Mouse (Mus musculus): ENCODE results near the gene Otub2. TPM values are rescaled to one million over a fixed set of nuclear protein-coding genes. Genes with fewer than 3 reads are reported as not detected.

The Otub2 gene
- polyA plus RNA-seq, 1 experiment from 2014 or later = 15.4 TPM

- no peaks in the 10 kb centered on the region for H3K9me3 ChIP-seq
- DNase-seq (ENCODE audit: low spot score) = no peak
- 76% methylated on average over 4 of the region's 4 CpGs for WGBS
- no peak overlapping the region for H3K27ac ChIP-seq
- H3K36me3 ChIP-seq = no peaks in the 10 kb centered on the region
- no peak overlapping the region for H3K4me3 ChIP-seq
- H3K27me3 ChIP-seq (ENCODE audit: insufficient read depth, poor library complexity, severe bottlenecking) = no peaks in the 10 kb centered on the region
- H3K4me1 ChIP-seq (replicated peaks) = 0 out of 2 replicates have a peak, but pooled peaks cover 3% of the 10 kb centered on the region
Measured at GRCm38 (mm10) chr12:103376774-103377173, 11.7 kb upstream of the Otub2 start.

- H3K9me3 ChIP-seq = no peaks in the 10 kb centered on the region
- H3K4me3 ChIP-seq = no peak overlapping the region
- H3K36me3 ChIP-seq = no peaks in the 10 kb centered on the region
- no peak overlapping the region for H3K27ac ChIP-seq
- 75% methylated on average over 4 of the region's 4 CpGs for WGBS
- no peaks in the 10 kb centered on the region for H3K27me3 ChIP-seq (ENCODE audit: insufficient read depth, poor library complexity, severe bottlenecking)
- no peak for DNase-seq (ENCODE audit: low spot score)
- H3K4me1 ChIP-seq (replicated peaks) = 0 out of 2 replicates have a peak, but pooled peaks cover 3% of the 10 kb centered on the region
Measured at GRCm38 (mm10) chr12:103380226-103380625, 8.3 kb upstream of the Otub2 start.

GRCm38 (mm10) chr12:103389348-103389727, 856 bp downstream of the Otub2 start:
- 63% methylated on average over 2 of the region's 2 CpGs for WGBS
- peak overlapping the region; percentile 87 for H3K4me3 ChIP-seq
- H3K9me3 ChIP-seq = no peaks in the 10 kb centered on the region
- peak overlapping the region; percentile 96 for H3K27ac ChIP-seq
- H3K4me1 ChIP-seq (replicated peaks) = peaks cover 34% of the 10 kb centered on the region
- no peak for DNase-seq (ENCODE audit: low spot score)
- H3K36me3 ChIP-seq = no peaks in the 10 kb centered on the region
- H3K27me3 ChIP-seq (ENCODE audit: insufficient read depth, poor library complexity, severe bottlenecking) = no peaks in the 10 kb centered on the region

- H3K4me3 ChIP-seq = no peak overlapping the region
- H3K27me3 ChIP-seq (ENCODE audit: insufficient read depth, poor library complexity, severe bottlenecking) = no peaks in the 10 kb centered on the region
- no peak for DNase-seq (ENCODE audit: low spot score)
- H3K36me3 ChIP-seq = no peaks in the 10 kb centered on the region
- peaks cover 34% of the 10 kb centered on the region for H3K4me1 ChIP-seq (replicated peaks)
- WGBS = 78% methylated on average over 4 of the region's 4 CpGs
- H3K27ac ChIP-seq = no peak overlapping the region
- no peaks in the 10 kb centered on the region for H3K9me3 ChIP-seq
Measured at GRCm38 (mm10) chr12:103389982-103390381, 1.5 kb downstream of the Otub2 start.

GRCm38 (mm10) chr12:103391098-103391497, 2.6 kb downstream of the Otub2 start:
- Histone ChIP-seq H3K27me3 (ENCODE audit: insufficient read depth, poor library complexity, severe bottlenecking) (no peaks in the 10 kb centered on the region), H3K36me3 (no peaks in the 10 kb centered on the region), H3K4me3 (no peak overlapping the region), H3K9me3 (no peaks in the 10 kb centered on the region), H3K27ac (no peak overlapping the region), H3K4me1 (replicated peaks) (peaks cover 34% of the 10 kb centered on the region)
- DNase-seq (ENCODE audit: low spot score) = no peak
- 86% methylated on average over 7 of the region's 7 CpGs for WGBS

- Histone ChIP-seq H3K9me3 (no peaks in the 10 kb centered on the region), H3K4me1 (replicated peaks) (peaks cover 36% of the 10 kb centered on the region), H3K4me3 (no peak overlapping the region), H3K27me3 (ENCODE audit: insufficient read depth, poor library complexity, severe bottlenecking) (no peaks in the 10 kb centered on the region), H3K27ac (no peak overlapping the region), H3K36me3 (no peaks in the 10 kb centered on the region)
- DNase-seq (ENCODE audit: low spot score) = no peak
- 58% methylated on average over 6 of the region's 6 CpGs for WGBS
Measured at GRCm38 (mm10) chr12:103393528-103393927, 5.0 kb downstream of the Otub2 start.

GRCm38 (mm10) chr12:103395486-103396275, 7.2 kb downstream of the Otub2 start:
- no peaks in the 10 kb centered on the region for H3K27me3 ChIP-seq (ENCODE audit: insufficient read depth, poor library complexity, severe bottlenecking)
- H3K4me1 ChIP-seq (replicated peaks) = peaks cover 23% of the 10 kb centered on the region
- H3K4me3 ChIP-seq = no peak overlapping the region
- 83% methylated on average over 12 of the region's 12 CpGs for WGBS
- H3K36me3 ChIP-seq = no peaks in the 10 kb centered on the region
- DNase-seq (ENCODE audit: low spot score) = no peak
- H3K9me3 ChIP-seq = no peaks in the 10 kb centered on the region
- no peak overlapping the region for H3K27ac ChIP-seq

GRCm38 (mm10) chr12:103396751-103397150, 8.3 kb downstream of the Otub2 start:
- no peaks in the 10 kb centered on the region for H3K9me3 ChIP-seq
- WGBS = 85% methylated on average over 7 of the region's 7 CpGs
- 0 out of 2 replicates have a peak, but pooled peaks cover 4% of the 10 kb centered on the region for H3K36me3 ChIP-seq
- peaks cover 17% of the 10 kb centered on the region for H3K4me1 ChIP-seq (replicated peaks)
- H3K27me3 ChIP-seq (ENCODE audit: insufficient read depth, poor library complexity, severe bottlenecking) = no peaks in the 10 kb centered on the region
- H3K4me3 ChIP-seq = no peak overlapping the region
- H3K27ac ChIP-seq = no peak overlapping the region
- no peak for DNase-seq (ENCODE audit: low spot score)

- Histone ChIP-seq H3K9me3 (no peaks in the 10 kb centered on the region), H3K4me3 (no peak overlapping the region), H3K27me3 (ENCODE audit: insufficient read depth, poor library complexity, severe bottlenecking) (no peaks in the 10 kb centered on the region), H3K4me1 (replicated peaks) (no peaks in the 10 kb centered on the region), H3K36me3 (peaks cover 72% of the 10 kb centered on the region), H3K27ac (no peak overlapping the region)
- 88% methylated on average over 18 of the region's 18 CpGs for WGBS
- DNase-seq (ENCODE audit: low spot score) = no peak
Measured at GRCm38 (mm10) chr12:103404131-103404530, 15.6 kb downstream of the Otub2 start.

- WGBS = 92% methylated on average over 4 of the region's 4 CpGs
- Histone ChIP-seq H3K36me3 (peaks cover 99% of the 10 kb centered on the region), H3K27ac (no peak within 1 kb of the TSS), H3K27me3 (ENCODE audit: insufficient read depth, poor library complexity, severe bottlenecking) (no peaks in the 10 kb centered on the region), H3K4me3 (no peak within 1 kb of the TSS), H3K4me1 (replicated peaks) (no peaks in the 10 kb centered on the region), H3K9me3 (no peaks in the 10 kb centered on the region)
- DNase-seq (ENCODE audit: low spot score) = no peak
Measured at GRCm38 (mm10) chr12:103407720-103408119, 19.2 kb downstream of the Otub2 start, which contains the start of gene 9330161L09Rik. 9330161L09Rik (minus strand) TSS chr12:103407820.

- H3K36me3 ChIP-seq = peaks cover 99% of the 10 kb centered on the region
- 95% methylated on average over 10 of the region's 10 CpGs for WGBS
Measured at GRCm38 (mm10) chr12:103408144-103408543, 19.7 kb downstream of the Otub2 start.

GRCm38 (mm10) chr12:103425016-103425728, 36.7 kb downstream of the Otub2 start:
- 11% methylated on average over 33 of the region's 33 CpGs for WGBS
- Histone ChIP-seq H3K27me3 (ENCODE audit: insufficient read depth, poor library complexity, severe bottlenecking) (no peaks in the 10 kb centered on the region), H3K4me3 (peak overlapping the region; percentile 96), H3K36me3 (peaks cover 30% of the 10 kb centered on the region), H3K9me3 (no peaks in the 10 kb centered on the region), H3K27ac (peak overlapping the region; percentile 91), H3K4me1 (replicated peaks) (peaks cover 35% of the 10 kb centered on the region)
- DNase-seq (ENCODE audit: low spot score) = no peak

More at GRCm38 (mm10) chr12:103408144-103408543, 19.7 kb downstream of the Otub2 start:
- no peak for DNase-seq (ENCODE audit: low spot score)
- H3K27me3 ChIP-seq (ENCODE audit: insufficient read depth, poor library complexity, severe bottlenecking) = no peaks in the 10 kb centered on the region
- no peaks in the 10 kb centered on the region for H3K9me3 ChIP-seq
- no peaks in the 10 kb centered on the region for H3K4me1 ChIP-seq (replicated peaks)
- H3K4me3 ChIP-seq = no peak overlapping the region
- no peak overlapping the region for H3K27ac ChIP-seq

Data from hindbrain, embryonic 10.5 days (tissue).